Mouse (Mus musculus) monocyte, adult 5-6 weeks (primary cell): ENCODE data around the gene Car3. TPM values are rescaled to one million over a fixed set of nuclear protein-coding genes. Genes with fewer than 3 reads are reported as not detected.
"Not testable (repeated sequence)": the region's sequence is repeated elsewhere in the genome, so short reads cannot be mapped to it uniquely, and the experiment has no call there.

Experiments
- ATAC-seq: fragments of 153-309, 156-312 bp; replicated peaks from 2 replicates; pipeline ENCODE4 v1.8.0; 2017; ENCODE audit warnings: mild to moderate bottlenecking; ENCODE audit not compliant: low TSS enrichment, insufficient number of reproducible peaks, severe bottlenecking, poor library complexity, low FRiP score
- total RNA-seq: library from RNA; stranded (forward); fragments of 200-1000, 200-491, 200-594 nt; gene quantifications from 3 replicates; pipeline ENCODE4 v1.2.3, GENCODE M21; 2017

Car3 gene
- total RNA-seq: not detected in 3 replicates

GRCm38 (mm10) chr3:14863022-14863711, at the start of gene Car3:
Gene Car3, plus strand, starts transcription at chr3:14863512.
- ATAC-seq: no peak

- ATAC-seq: not testable (repeated sequence)
Observed at GRCm38 (mm10) chr3:14815396-14815795, 47.9 kb upstream of the Car3 start.

GRCm38 (mm10) chr3:14819844-14820504, 43.3 kb upstream of the Car3 start:
- no peak for ATAC-seq

- ATAC-seq: no peak
Observed at GRCm38 (mm10) chr3:14828896-14829295, 34.4 kb upstream of the Car3 start.

GRCm38 (mm10) chr3:14831219-14831835, 32.0 kb upstream of the Car3 start:
- ATAC-seq: no peak

GRCm38 (mm10) chr3:14832766-14833165, 30.5 kb upstream of the Car3 start:
- no peak for ATAC-seq

GRCm38 (mm10) chr3:14838936-14839335, 24.4 kb upstream of the Car3 start:
- ATAC-seq: no peak

- no peak for ATAC-seq
Observed at GRCm38 (mm10) chr3:14839466-14840118, 23.7 kb upstream of the Car3 start.

GRCm38 (mm10) chr3:14848587-14849254, 14.6 kb upstream of the Car3 start:
- no peak for ATAC-seq

- no peak for ATAC-seq
Observed at GRCm38 (mm10) chr3:14853966-14854365, 9.3 kb upstream of the Car3 start.

- no peak for ATAC-seq
Observed at GRCm38 (mm10) chr3:14854446-14854845, 8.9 kb upstream of the Car3 start.

- ATAC-seq: no peak
Observed at GRCm38 (mm10) chr3:14857874-14858273, 5.4 kb upstream of the Car3 start.

- ATAC-seq: no peak
Observed at GRCm38 (mm10) chr3:14860291-14860690, 3.0 kb upstream of the Car3 start.

- ATAC-seq: no peak
Observed at GRCm38 (mm10) chr3:14861165-14861564, 2.1 kb upstream of the Car3 start.

- no peak for ATAC-seq
Observed at GRCm38 (mm10) chr3:14861787-14862186, 1.5 kb upstream of the Car3 start.

GRCm38 (mm10) chr3:14862654-14863021, 674 bp upstream of the Car3 start:
- ATAC-seq: no peak

GRCm38 (mm10) chr3:14863922-14864321, 610 bp downstream of the Car3 start:
- ATAC-seq: no peak

GRCm38 (mm10) chr3:14865941-14866340, 2.6 kb downstream of the Car3 start:
- no peak for ATAC-seq

GRCm38 (mm10) chr3:14869779-14870178, 6.5 kb downstream of the Car3 start:
- ATAC-seq: peak; percentile 76
